Mouse (Mus musculus): Measurements from ENCODE around the gene Armc9.

DNA sequence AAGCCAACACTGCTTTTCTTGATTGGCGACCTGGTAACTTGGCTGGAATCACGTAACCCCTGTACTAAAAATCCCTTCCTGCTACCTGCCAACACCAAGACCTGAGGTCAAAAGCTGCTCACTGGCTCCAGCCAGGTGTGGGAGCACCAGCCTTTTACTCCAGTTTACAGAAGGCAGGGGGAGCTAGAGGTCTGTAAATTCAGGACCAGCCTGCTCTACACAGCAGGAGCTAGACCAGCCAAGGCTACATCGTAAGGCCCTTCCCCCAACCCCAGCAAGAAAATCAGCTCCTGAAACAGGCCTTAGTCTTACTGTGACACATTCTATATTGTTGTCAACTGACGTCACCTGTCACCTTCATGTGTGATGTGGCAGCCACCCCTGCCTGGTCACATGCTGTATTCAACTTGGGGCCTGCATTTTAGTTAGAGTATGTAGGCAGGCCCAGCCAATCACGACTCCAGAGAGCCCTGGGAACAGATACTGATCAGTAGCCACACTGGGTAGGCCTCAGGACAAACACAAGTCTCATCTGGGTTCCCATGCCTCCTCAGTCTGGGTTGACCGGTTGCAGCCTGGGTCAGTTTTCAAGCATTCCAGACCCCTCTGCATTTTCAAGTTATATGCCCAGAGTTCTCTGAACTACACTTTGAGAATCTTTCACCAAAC lies 34.6 kb downstream of the Armc9 start:
- no peak for TF ChIP-seq CTCF (IDR thresholded peaks at IDR 0.05; ENCODE audit: low read depth)
- TF ChIP-seq EP300 (IDR thresholded peaks at IDR 0.05; ENCODE audit: low read depth): no peak
